Mouse (Mus musculus): ENCODE measurements at regions not wholly inside any gene's neighbourhood (a gene's known extent, or its start where the extent isn't known, plus 50 kb on each side); places are given as distances from the start of the nearest gene placed in this dataset.

- TF ChIP-seq CTCF (IDR thresholded peaks at IDR 0.05; ENCODE audit: low read depth) = no peak
- TF ChIP-seq EP300 (IDR thresholded peaks at IDR 0.05; ENCODE audit: low read depth) = no peak
Measured at GRCm38 (mm10) chr15:27014659-27014974, 119.2 kb upstream of the Fbxl7 start.

All from heart, postnatal 0 days (tissue).